Comparison of ENCODE assay signal across 8 mouse cellular contexts in genomic region chrX:121232142-121233000, GRCm38 (mm10).
DNase-seq lines count a peak whose midpoint lies in the region; ATAC-seq and TF ChIP-seq lines count a peak whose summit lies in the region.

No protein-coding gene starts in this region.

- H3K4me1 ChIP-seq in kidney, postnatal 0 days (replicated peaks; ENCODE audit: insufficient read depth, low read length) = no peaks in the 10 kb centered on the region
- H3K4me1 ChIP-seq in embryonic facial prominence, embryonic 10.5 days = peaks cover 8% of the 10 kb centered on the region
- no peaks in the 10 kb centered on the region for H3K4me1 ChIP-seq in intestine, embryonic 16.5 days (ENCODE audit: control insufficient read depth, insufficient read depth, low read length)

- 40% methylated on average over 3 of the region's 3 CpGs for WGBS in kidney, postnatal 0 days
- 36% methylated on average over 3 of the region's 3 CpGs for WGBS in embryonic facial prominence, embryonic 10.5 days
- WGBS in intestine, embryonic 16.5 days = 39% methylated on average over 3 of the region's 3 CpGs

- intact Hi-C loops in left cerebral cortex, postnatal 36 days (cut with DNase I) = no loop called here

- H3K4me2 ChIP-seq in kidney, postnatal 0 days (ENCODE audit: low read length) = no peak overlapping the region
- no peak overlapping the region for H3K4me2 ChIP-seq in intestine, embryonic 16.5 days (ENCODE audit: low read depth, low read length)

- peak; percentile 51 for DNase-seq in kidney, postnatal 0 days (ENCODE audit: low spot score)
- DNase-seq in kidney, adult 18-20 months = no peak
- DNase-seq in embryonic facial prominence, embryonic 10.5 days (ENCODE audit: low spot score) = peak; percentile 42
- DNase-seq in retina, embryonic 14.5 days (ENCODE audit: low spot score) = peak; percentile 58
- DNase-seq in left cerebral cortex, postnatal 36 days (ENCODE audit: low spot score in 2 of 2) = no peak
- DNase-seq in thymus, adult 18-20 months = no peak
- DNase-seq in right cerebral cortex, postnatal 36 days (ENCODE audit: low spot score in 2 of 2) = no peak

- H3K9me3 ChIP-seq in kidney, postnatal 0 days (replicated peaks; ENCODE audit: low read length) = no peaks in the 10 kb centered on the region
- no peaks in the 10 kb centered on the region for H3K9me3 ChIP-seq in embryonic facial prominence, embryonic 10.5 days
- H3K9me3 ChIP-seq in intestine, embryonic 16.5 days (ENCODE audit: control insufficient read depth, low read length) = no peaks in the 10 kb centered on the region

- H3K9ac ChIP-seq in kidney, postnatal 0 days (ENCODE audit: low read depth, low read length) = no peak overlapping the region
- H3K9ac ChIP-seq in intestine, embryonic 16.5 days (ENCODE audit: low read depth, low read length) = no peak overlapping the region

- no peaks in the 10 kb centered on the region for H3K27me3 ChIP-seq in kidney, postnatal 0 days (ENCODE audit: insufficient read depth, low read length)
- no peaks in the 10 kb centered on the region for H3K27me3 ChIP-seq in embryonic facial prominence, embryonic 10.5 days (replicated peaks; ENCODE audit: low read depth, poor library complexity, severe bottlenecking)
- no peaks in the 10 kb centered on the region for H3K27me3 ChIP-seq in intestine, embryonic 16.5 days (replicated peaks; ENCODE audit: control insufficient read depth, insufficient read depth, low read length)

- no peak overlapping the region for H3K27ac ChIP-seq in kidney, postnatal 0 days
- no peak overlapping the region for H3K27ac ChIP-seq in embryonic facial prominence, embryonic 10.5 days (replicated peaks)
- no peak overlapping the region for H3K27ac ChIP-seq in intestine, embryonic 16.5 days (ENCODE audit: low read length)

- no peaks in the 10 kb centered on the region for H3K36me3 ChIP-seq in kidney, postnatal 0 days (ENCODE audit: insufficient read depth, low read length)
- no peaks in the 10 kb centered on the region for H3K36me3 ChIP-seq in embryonic facial prominence, embryonic 10.5 days (replicated peaks)
- no peaks in the 10 kb centered on the region for H3K36me3 ChIP-seq in intestine, embryonic 16.5 days (ENCODE audit: control insufficient read depth, insufficient read depth, low read length)

- peak; percentile 77 for ATAC-seq in kidney, postnatal 0 days (replicated peaks; ENCODE audit: low FRiP score, low read depth)
- peak; percentile 59 for ATAC-seq in intestine, embryonic 16.5 days

- TF ChIP-seq CTCF in kidney, postnatal 0 days (IDR thresholded peaks at IDR 0.05; ENCODE audit: low read depth) = no peak

- no peak overlapping the region for H3K4me3 ChIP-seq in kidney, postnatal 0 days (replicated peaks; ENCODE audit: low read depth, low read length)
- no peak overlapping the region for H3K4me3 ChIP-seq in embryonic facial prominence, embryonic 10.5 days
- H3K4me3 ChIP-seq in intestine, embryonic 16.5 days (ENCODE audit: low read length) = no peak overlapping the region

Comparison
In these comparisons a context has a peak if more than half of its experiments do, and no peak if none do; other contexts are left out.
1. DNase-seq: peak in kidney, postnatal 0 days (single experiment), embryonic facial prominence, embryonic 10.5 days (single experiment) and retina, embryonic 14.5 days (single experiment); none in kidney, adult 18-20 months (single experiment), left cerebral cortex, postnatal 36 days (0 of 2), thymus, adult 18-20 months (0 of 2) and right cerebral cortex, postnatal 36 days (0 of 2).